Mouse (Mus musculus): ENCODE data around the gene Adamts2.
A peak's percentile ranks its signal among the peaks of the same experiment; 100 is the strongest.

Adamts2 gene

DNA sequence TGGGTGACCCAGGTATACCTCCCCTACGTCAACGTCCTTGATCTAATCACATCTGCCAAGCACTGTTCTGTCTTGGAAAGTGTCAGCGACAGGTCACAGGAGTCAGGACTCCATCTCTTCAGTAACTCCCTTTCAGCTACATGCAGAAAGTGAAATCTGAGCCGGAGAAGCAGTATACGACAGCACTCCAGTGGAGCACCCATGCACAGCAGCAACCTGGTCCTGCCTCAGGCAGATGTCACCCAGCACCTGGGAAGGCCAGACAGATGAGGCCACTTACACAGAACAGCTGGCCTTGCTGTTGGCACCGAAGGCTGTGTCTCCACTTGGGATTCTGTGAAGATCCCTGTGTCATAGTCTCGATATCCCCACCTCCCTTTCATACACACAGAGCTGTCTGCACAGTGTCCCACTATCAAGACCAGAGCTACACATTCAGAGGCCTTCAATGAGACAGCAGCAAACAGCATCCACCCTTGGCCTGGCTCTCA lies 70.0 kb downstream of the Adamts2 start:
- DNase-seq (ENCODE audit: low spot score): no peak

DNA sequence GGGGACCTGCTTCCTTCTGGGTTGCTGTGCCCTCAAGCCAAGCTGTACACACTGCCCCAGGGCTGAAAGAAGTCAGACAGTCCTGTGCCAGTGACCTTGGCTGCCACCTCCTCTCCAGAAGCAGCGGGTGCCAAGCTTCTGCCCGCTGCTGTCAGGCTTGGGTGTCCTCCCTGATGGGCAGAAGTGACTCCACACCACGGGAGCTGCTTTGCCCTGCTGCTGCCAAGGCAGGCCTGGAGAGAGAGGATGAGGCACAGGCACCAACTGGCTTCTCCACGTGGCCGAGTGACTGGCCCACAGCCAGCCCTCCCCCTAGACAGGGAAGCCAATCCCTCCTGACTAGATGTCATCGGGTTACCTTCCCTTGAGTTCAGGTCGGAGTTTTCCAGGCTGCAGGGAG lies 71.0 kb downstream of the Adamts2 start:
- peak; percentile 76 for DNase-seq (ENCODE audit: low spot score)

DNA sequence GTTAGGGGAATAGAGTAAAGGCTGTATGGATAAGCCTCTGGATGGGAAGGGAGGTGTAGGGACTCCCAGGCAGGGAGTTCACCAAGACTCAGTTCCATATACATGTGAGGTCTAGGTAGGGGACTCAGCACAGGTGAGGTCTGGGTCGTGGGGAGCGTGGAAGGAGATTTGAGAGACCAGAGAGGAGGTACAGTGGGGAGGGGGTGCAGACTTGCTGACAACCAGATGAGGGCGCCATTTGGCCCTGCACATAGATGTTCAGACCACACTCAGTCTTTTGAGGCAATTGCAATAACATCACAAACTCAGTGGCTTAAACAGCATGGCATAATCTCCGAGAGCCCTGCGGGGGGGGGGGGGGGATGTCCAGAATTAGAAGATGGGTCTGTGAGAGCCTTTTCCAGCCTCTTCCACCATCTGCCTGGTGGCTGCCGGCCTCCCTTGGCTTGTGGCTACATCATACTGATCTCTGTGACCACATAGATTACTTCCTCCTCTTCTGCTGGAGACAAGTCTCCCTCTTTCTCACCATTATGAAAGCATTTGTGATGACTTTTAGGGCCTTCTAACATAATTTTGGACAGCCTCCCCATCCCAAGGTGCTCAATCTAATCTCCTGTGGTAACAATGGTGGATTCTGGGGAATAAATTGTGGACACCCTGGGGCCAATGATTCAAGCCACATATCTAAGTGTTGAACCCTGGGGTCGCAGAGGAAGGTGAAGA lies 71.8 kb downstream of the Adamts2 start:
- no peak for DNase-seq (ENCODE audit: low spot score)

DNA sequence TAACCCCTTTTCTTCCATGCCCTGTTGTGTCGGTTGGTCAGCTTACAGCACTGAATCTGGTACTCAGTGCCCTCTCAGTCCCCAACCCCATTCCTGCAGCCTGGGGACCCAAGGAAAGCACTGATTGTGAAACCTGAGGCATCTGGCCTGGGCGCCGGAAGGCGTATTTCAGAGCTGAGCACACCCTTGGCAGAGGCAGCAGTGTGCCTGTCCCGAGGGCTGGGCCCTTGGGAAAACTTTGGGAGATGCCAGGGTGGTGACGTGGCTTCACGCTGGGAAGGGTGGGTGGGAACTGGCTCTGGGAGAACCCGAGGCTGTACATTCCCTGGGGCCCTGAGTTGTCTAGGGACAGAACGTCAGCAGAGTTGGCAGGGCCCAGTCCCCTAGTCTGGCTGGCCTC lies 72.5 kb downstream of the Adamts2 start:
- no peak for DNase-seq (ENCODE audit: low spot score)

DNA sequence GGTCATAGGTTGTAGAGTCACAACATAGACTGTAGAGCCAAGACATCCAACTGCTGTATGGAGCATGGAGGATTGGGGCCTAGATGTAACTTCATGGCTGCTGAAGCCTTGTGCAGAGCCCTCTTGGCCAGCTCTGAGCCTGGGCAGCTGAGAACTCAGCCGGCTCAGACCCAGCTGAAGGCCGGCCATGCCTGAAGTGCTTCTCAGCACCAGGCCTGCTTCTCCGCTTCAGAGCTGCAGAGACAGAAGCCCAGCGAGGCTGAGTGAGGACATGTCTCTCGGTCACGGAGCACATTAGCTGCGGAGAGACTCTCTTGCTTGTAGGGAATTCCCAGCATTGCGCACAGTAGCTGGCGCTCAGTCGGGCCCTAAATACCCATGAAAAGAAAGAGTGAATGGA lies 76.8 kb downstream of the Adamts2 start:
- no peak for DNase-seq (ENCODE audit: low spot score)

DNA sequence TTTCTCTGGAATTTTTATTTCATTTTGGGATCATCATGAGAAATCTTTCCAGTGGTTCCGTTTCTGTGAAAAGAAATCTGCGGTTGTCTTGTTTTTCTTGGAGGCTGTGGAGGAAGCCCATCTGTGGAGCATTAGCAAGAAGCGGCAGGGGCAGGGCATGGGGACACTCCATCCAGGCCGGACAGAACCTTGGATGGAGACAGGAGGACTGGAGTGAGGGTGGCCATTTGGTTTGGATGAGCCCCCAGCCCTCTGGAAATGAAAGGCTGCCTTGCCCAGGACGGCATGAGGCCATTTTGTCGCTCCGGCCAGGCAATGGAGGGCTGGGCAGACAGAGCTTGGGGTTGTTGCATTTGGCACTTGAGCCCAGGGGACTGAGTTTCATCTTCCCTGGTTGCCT lies 80.1 kb downstream of the Adamts2 start:
- DNase-seq (ENCODE audit: low spot score): no peak

DNA sequence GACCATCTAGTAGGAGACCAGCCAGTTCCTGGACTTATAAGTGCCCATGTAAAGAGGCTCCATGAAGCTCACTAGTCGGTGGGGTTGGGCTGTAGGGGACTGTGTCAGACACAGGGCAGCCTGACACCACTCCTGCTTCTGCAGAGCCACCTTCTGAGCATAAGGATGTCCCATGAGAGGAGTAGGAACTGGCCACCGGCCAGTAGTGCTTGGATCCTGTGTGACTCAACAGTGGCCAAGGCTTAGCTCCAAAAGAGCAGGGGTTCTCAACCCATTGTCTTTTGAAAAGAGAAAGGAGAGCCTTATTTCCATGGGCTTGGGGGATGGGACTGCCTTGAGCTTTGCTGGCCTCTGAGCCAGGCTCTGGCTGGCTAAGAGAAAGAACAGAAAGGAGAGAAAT lies 81.9 kb downstream of the Adamts2 start:
- DNase-seq (ENCODE audit: low spot score): no peak

DNA sequence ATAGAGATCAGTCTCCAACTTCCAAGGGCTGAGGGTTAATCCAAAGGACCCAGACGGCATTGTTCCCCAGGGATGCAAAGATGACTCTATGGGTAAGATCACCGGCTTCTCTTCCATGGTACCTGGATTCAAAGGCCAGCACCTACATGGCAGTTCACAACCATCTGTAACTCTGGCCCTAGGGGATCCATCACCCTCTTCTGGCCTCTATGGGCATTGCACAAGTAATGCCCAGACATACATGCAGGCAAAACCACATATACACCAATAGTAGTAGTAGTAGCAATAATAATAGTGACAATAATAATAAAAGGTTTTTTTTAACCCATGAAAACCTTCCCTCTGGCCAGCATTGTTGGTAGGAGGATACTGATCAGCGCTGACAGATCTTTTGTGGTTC lies 86.7 kb downstream of the Adamts2 start:
- no peak for DNase-seq (ENCODE audit: low spot score)

DNA sequence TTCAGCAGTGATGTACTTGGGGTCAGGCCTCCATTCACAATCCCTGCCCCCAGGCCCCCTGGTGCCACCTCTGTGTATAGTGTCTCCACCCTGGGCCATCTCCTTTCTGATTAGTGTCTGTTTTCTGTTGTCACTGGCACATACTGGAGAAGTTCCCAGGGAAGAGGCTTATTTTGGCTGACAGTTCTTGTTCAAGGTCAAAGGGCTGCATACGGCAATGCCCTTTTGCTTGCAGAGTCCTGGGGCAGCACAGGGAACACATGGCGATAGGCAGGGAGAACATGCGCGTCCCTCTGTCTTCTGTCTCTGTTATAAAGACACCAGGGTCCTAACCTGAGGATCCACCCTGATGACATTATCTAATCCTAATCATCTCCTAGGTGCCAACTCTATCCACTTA lies 87.8 kb downstream of the Adamts2 start:
- no peak for DNase-seq (ENCODE audit: low spot score)

DNA sequence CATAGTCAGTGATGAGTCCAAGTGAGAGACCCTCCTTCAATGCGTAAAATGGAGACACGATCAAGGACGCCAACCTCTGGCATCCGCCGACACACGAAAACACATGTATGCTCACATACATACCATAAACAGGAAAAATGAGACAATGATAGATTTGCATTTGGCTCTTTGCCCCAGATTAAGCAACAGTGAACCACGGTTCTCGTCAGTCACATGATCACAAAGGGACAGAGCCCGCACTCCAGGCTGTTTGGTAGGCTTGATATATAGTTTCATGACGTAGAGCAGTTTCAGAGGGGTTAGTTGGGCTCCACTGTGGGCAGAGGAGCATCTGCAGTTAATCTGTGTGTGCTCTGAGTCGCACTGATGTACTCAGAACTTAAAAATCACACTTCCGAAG lies 98.1 kb downstream of the Adamts2 start:
- no peak for DNase-seq (ENCODE audit: low spot score)

DNA sequence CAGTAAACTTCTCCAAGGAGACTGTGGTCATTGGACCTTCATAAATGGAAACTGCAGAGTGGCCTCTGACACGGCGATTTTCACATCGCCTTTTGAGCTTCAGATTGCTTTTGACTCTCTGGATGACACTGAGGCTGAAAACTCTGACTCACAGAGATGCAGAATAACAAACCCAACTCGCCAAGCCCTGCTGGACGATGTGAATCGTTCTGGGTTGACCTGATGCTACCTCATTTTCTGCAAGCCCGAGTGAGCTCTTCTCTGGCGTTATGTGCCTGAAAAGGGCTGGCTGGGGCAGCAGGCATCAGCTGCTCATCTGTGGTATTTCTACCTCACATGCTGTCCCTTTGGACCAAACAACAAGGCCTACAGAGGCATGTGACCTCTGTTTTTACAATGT lies 98.6 kb downstream of the Adamts2 start:
- no peak for DNase-seq (ENCODE audit: low spot score)

DNA sequence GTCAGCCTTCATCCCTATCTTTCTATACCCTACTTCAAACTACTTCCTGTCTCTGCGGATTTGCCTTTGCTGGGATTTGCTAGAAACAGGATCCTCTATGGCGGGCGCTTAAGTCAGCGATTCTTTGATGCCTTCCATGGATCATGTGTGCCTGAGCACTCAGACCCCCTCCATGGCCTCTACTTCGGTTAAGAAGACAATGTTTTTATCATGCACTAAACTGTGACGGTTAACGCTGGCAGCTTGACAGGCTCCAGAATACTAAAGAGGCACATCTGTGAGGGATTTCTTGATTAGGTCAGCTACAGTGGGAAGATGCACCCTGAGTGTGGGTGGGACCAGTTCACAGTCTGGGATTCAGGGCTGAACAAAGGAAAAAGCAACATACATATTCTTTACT lies 101.5 kb downstream of the Adamts2 start:
- no peak for DNase-seq (ENCODE audit: low spot score)

DNA sequence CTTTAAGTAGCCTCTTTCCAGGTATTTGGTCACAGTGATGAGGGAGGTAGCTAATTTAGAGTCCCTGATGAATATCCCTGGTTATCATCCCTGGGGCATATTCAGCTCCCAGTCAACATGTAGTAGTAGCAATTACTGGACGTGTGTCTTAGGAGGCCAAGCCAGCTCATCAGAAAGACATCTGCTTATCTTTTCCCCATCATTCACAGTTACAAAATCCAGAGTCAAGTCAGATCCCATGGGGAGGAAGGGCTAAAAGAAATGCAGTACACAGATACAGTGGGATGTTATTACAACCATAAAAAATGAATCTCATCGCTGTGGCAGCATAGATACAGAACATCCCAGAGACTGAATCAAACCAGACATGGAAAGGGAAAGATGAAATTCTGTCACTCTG lies 102.6 kb downstream of the Adamts2 start:
- DNase-seq (ENCODE audit: low spot score): no peak

DNA sequence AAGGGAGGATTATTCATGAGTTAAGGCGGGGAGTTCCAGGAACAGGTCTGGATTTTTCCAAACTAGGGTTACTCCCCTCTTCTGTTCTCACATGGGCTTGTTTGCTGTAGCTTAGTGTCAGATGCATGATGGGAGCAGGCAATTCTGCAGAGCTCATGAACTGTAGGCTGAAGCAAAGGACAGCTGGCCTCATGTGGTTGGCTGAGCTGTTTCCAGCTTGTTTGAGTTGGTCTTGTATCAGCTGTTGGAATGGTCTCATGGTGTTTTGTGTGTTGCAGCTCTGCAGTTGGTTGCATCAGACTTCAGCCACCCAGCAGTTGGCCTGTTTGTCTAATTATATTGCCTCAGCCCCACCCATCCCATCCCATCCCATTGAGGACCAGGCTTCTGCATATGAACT lies 105.4 kb downstream of the Adamts2 start:
- no peak for DNase-seq (ENCODE audit: low spot score)

DNA sequence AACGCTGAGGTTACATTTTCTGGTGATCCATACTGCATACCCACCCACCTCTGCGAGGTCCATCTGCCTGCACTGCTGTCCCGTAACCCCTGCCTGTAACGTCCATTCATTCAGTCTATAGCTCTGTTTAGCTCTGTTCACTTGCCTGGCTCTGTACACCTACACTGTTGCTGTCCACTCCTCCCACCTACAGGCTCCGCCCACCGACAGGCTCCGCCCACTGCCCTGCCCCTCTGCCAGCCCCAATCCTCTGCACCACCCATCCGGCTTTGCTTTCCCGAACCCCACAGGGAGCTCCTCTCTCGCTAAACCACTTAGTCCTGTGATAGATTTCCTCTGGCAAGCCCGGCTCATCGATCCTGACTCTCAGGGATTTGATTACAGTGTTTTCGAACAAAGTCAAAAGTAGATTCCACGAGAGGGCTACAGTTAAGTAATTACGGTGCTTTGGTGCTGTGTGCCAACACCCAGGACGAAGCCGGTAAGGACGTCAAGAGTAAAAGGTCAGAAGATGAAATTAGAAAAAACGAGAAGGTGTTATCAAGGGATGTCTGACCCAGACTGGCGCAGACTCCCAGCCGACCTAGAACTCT lies 111.8 kb downstream of the Adamts2 start:
- no peak for DNase-seq (ENCODE audit: low spot score)

DNA sequence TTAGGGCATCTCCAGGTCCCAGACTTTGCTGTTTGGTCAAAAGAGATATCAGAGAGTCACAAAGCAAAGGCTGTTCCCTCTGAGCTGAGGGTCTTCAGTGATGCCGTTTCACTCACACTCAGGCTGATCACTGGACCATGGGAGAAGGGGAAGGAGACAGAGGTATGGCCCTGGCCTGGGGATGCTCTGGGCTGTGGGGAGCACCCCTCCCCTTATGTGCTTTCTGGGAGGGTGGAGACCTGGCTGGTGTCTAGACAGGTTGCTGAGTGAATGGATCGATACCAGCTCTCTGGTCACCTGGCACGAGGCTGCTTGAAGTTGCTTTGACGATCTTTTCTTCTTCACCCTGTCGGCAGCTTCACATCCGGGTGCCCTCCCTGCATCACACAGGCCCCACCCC lies 113.2 kb downstream of the Adamts2 start:
- no peak for DNase-seq (ENCODE audit: low spot score)

DNA sequence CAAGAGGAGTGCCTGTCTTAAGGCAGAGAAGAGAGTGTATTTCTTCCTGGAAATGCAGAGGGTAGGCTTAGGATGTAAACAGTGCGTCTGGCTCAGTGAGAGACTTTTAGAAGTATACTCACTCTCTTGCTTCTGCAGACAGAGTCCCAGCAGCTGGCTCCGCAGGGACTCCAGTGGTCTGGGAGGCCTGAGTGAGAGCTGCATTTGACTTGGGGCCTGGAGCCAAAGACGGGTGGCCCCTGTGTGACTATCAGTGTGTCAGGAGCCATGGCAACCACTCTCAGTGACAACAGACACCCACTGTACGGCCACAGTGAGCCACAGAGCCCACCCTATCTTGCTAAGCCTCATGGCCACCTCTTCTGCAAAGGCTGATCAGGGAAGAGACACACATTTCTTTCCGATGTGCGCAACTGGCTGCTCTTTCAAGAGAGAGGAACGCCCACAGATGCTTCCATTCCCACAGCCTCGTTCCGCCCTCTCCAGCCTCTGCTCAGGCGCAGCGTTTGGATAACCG lies 115.6 kb downstream of the Adamts2 start:
- peak; percentile 44 for DNase-seq (ENCODE audit: low spot score)

DNA sequence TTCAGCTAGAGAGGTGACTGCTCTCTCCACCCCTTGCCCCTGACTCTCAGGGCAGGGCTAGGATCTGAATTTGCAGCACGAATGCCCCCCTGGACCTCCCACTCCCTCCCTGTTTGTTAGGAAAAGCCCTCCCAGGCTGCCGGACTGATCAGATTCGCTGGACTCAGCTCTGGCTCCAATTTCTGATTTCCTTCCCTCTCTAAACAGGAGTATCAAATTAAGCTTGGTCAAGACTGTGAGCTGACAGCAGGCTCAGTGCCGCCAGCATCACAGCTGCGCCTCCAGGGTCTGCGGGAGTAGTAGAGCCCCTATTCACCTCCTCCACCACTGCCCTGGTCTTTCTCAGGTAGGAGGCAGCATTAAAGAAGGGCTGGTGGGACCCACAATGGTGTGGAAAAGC lies 117.0 kb downstream of the Adamts2 start:
- DNase-seq (ENCODE audit: low spot score): no peak

DNA sequence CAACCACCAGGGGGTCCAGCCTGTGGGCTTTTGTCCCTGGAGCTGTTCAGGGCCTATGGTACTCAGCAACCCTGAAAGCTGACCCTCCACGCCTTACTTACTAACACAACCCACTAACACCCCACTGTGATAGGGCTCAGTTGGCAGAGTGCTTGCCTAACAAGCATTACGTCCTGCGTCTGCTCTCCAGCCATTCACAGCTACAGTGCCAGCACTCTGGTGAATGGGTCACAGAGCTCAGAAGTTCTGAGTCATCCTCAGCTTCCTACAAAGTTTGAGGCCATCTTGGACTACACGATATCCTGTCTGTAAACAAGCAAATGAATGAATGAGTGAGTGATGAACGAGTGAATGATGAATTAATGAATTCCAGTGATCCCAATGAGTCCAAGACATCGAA lies 118.5 kb downstream of the Adamts2 start:
- no peak for DNase-seq (ENCODE audit: low spot score)

DNA sequence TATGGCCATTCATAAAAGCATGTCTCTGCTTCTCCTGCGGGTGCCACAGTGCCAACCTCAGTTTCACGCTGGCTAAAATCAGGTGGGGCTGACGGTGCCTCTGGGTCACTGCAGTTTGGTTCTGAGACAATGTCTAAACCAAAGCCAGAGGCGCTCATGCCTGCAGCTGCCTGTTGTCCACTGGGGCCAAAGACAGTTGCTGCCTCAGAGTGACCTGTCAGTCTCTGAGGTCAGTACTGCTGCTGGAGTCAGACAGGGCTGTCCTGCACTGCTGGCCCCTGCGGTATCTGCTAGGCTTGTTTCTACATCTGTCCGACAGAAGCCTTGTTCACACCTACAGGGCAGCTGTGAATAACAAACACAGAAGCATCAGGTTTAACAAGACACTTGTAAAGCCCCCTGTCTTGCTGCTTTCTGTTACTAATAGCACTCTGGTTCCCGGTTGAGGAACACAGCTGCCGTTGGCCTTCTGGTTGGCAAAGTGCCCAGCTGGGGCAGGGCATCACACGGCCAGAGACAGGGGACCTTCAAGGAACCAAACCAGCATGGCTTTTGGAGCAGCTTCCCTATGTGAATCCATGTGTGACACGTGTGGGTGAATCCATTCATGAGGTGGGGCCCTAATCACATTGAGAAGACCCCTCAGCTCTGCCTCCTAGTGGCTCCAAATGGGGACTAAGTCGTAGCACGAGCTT lies 119.1 kb downstream of the Adamts2 start:
- DNase-seq (ENCODE audit: low spot score): no peak

DNA sequence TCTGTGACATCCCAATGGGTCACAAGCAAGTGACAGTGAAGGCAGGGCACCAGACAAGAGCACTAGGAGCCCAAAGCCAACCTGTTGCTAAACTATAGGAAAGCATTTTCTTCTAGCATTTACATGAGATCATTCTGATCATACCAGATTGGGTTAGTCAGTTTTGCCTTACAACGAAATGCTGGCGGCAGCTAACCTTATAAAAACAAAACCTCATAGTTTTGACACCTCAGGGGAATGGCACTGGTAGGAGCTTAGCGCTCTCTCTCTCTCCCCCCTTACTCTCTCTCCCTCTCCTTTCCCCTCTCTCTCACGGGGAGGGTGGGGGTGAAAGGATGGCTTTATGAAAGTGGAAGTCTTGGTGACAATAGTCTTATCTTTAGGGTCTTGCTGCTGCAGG lies 123.7 kb downstream of the Adamts2 start:
- no peak for DNase-seq (ENCODE audit: low spot score)

DNA sequence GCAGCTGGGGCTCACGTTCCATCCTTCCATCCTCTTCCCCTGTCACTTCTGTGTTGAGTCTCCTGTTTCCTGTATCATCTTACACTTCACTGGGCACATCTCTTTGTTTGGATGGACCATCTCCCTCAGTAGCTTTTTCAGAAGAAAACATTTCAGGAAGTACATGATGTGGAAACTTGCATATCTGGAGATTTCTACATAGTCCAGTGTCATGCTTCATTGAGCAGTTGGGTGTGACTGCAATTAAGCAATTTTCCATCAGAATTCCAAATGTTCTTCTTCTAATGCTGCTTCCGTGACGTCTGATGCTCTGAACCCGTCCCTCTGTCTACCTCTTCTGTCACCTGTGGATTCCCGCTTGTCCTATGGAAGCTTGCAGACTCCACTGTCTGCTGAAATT lies 124.2 kb downstream of the Adamts2 start:
- DNase-seq (ENCODE audit: low spot score): no peak

DNA sequence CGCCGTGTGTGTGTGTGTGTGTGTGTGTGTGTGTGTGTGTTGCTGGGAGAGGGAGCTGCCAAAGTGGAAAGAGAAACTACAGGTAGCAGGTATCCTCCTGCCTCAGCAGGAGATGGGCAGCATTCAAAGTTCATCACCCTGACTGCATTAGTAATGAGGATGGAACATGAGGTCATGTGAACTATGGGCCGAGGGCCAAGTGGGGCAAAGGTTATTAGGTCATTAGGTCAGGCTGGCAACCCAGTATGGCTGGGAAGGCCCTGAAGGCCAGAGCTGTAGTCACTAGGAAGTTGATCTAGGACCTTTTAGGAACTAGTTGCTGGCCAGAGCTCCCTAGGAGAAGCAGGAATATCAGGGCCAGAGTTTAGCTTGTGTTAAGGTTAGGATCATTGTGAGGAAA lies 131.3 kb downstream of the Adamts2 start:
- DNase-seq (ENCODE audit: low spot score): no peak
